Mouse (Mus musculus): Measurements from ENCODE around the gene Stradb. TPM values are rescaled to one million over a fixed set of nuclear protein-coding genes. Genes with fewer than 3 reads are reported as not detected.

Stradb gene
- total RNA-seq, 2 experiments from 2014 or later: 23.8 to 36.6 TPM

Other genes starting within 250 kb of the Stradb start
- 25.6 and 37.4 TPM in 2 replicates for gene Casp8, start 178.1 kb upstream of the Stradb start, total RNA-seq (2014; fragmentation: Nextera tagmentation)
- gene Casp8, start 178.1 kb upstream of the Stradb start, total RNA-seq (2017): 57.4 and 69.1 TPM in 2 replicates
- gene Trak2, start 92 bp upstream of the Stradb start, total RNA-seq (2014; fragmentation: Nextera tagmentation): 82.4 and 98.1 TPM in 2 replicates
- gene Trak2, start 92 bp upstream of the Stradb start, total RNA-seq (2017): 50.7 and 56.6 TPM in 2 replicates
- gene C2cd6, start 121.4 kb downstream of the Stradb start, total RNA-seq (2014; fragmentation: Nextera tagmentation): not detected in 2 replicates
- gene C2cd6, start 121.4 kb downstream of the Stradb start, total RNA-seq (2017): not detected in 2 replicates
- gene Tmem237, start 146.9 kb downstream of the Stradb start, total RNA-seq (2014; fragmentation: Nextera tagmentation): 3.2 and 4.0 TPM in 2 replicates
- gene Tmem237, start 146.9 kb downstream of the Stradb start, total RNA-seq (2017): 3.6 and 9.3 TPM in 2 replicates
- 0.76 and 1.7 TPM in 2 replicates for gene Mpp4, start 189.9 kb downstream of the Stradb start, total RNA-seq (2014; fragmentation: Nextera tagmentation)
- gene Mpp4, start 189.9 kb downstream of the Stradb start, total RNA-seq (2017): 2.6 TPM in 1 of 2 replicates, not detected in the other

Measured in megakaryocyte-erythroid progenitor cell, adult 5-6 weeks (primary cell).